Mouse (Mus musculus) kidney, adult 2 months (tissue): ENCODE data around the gene Sufu.

Experiments used
- CTCF ChIP-seq: fragments of 200-500 bp; conservative IDR thresholded peaks from 2 replicates; pipeline ENCODE4 v1.5.1; 2011; ENCODE audit warnings: low read depth, mild to moderate bottlenecking, control low read depth, low read length, moderate library complexity, mixed read lengths; ENCODE audit not compliant: insufficient read depth, insufficient read length
- POLR2A ChIP-seq: fragments of 200-500 bp; IDR thresholded peaks from one replicate; pipeline ENCODE4 v1.6.1; 2011; ENCODE audit warnings: low read depth, low read length, control low read depth

GRCm38 (mm10) chr19:46477432-46477845 lies 80.7 kb downstream of the Sufu start:
- TF ChIP-seq POLR2A = no peak
- no peak for TF ChIP-seq CTCF
